Mouse (Mus musculus): ENCODE data around the gene Agrp. TPM values are rescaled to one million over a fixed set of nuclear protein-coding genes. Genes with fewer than 3 reads are reported as not detected.

Gene Agrp
- total RNA-seq, 4 experiments from 2014 or later, result not detected

DNA sequence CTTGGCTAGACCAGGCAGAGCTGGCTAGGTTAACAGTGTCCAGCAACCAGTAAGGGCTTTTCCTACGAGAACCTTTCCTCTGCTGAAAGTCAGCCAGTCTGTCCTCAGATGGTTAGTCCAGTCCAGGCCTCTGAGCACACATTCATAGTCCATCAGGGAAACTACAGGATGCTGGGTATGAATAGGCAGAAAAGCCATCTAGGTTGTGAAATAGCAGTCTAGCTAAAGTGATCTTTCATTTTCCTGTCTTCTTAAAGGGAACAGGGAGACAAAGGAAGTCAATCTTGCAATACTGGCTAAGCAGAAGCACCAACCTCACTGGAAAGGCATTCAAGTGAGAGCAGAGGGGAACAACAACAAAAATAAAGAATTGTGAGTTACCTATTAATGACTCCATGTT, 84.4 kb downstream of the Agrp start:
- DNase-seq (ENCODE audit: low spot score in 2 of 2), result no peak

GRCm38 (mm10) chr8:105552032-105552431, 85.2 kb downstream of the Agrp start:
- DNase-seq (ENCODE audit: low spot score in 2 of 2), result no peak

GRCm38 (mm10) chr8:105550083-105550482, 87.1 kb downstream of the Agrp start:
- no peak for DNase-seq (ENCODE audit: low spot score in 2 of 2)

- no peak for DNase-seq (ENCODE audit: low spot score in 2 of 2)
Observed at GRCm38 (mm10) chr8:105549506-105549905, 87.7 kb downstream of the Agrp start.

- peak in 1 of 2 experiments; percentile 37 for DNase-seq (ENCODE audit: low spot score in 2 of 2)
Observed at GRCm38 (mm10) chr8:105546384-105547350, 90.5 kb downstream of the Agrp start.

DNA sequence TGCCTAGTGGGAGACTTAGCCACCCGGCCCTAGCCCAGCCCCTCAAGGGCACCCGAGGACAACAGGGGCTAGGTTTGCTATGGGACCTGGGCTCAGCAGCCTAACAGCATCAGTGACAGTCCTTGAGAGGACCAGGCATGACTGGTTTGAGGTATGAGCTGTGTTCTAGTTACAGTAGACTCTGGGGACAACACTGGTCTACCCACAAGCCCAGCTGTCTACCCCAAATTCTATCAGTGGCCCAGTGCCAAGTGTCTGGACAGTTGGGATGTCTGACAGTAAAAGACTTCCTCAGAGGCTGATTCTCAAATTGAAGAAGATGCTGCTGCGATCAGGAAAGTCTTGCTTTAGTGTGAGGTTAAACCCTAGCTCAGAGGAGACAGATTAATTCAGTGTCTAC, 91.9 kb downstream of the Agrp start:
- no peak for DNase-seq (ENCODE audit: low spot score in 2 of 2)

DNA sequence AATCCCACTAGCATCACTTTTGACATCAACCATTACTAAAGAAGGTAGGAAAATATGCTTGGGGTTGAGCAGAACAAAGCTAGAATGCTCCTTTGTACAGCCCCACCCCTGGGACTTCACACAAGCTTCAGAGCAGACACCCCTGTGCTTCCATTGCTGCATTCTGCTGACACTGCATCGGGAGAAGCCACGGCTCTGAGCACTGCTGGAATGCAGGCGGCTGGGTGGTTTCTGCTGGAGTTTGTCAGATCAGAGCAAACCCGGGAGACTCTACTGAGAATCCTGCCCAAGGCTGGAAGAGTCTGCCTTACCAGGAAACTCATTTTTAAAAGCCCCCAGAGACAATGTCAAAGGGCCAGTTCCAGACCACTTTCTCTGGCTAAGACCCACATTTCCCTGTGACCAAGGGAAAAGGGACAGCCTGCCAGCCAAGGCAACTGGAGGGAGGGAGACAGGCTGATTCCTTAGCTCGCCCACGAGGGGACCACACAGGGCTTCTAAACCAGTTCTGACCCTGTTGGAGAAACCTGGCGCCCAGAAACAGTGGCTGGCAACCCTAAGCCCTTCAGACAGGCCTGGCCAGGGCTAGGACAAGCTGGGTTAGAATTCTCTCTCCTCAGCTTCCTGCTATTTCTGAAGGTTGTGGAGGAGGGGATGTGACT, 92.5 kb downstream of the Agrp start:
- DNase-seq (ENCODE audit: low spot score in 2 of 2), result peak in 1 of 2 experiments; percentile 37

- DNase-seq (ENCODE audit: low spot score in 2 of 2), result no peak
Observed at GRCm38 (mm10) chr8:105543703-105544102, 93.5 kb downstream of the Agrp start.

GRCm38 (mm10) chr8:105542808-105543207, 94.4 kb downstream of the Agrp start:
- DNase-seq (ENCODE audit: low spot score in 2 of 2), result no peak

DNA sequence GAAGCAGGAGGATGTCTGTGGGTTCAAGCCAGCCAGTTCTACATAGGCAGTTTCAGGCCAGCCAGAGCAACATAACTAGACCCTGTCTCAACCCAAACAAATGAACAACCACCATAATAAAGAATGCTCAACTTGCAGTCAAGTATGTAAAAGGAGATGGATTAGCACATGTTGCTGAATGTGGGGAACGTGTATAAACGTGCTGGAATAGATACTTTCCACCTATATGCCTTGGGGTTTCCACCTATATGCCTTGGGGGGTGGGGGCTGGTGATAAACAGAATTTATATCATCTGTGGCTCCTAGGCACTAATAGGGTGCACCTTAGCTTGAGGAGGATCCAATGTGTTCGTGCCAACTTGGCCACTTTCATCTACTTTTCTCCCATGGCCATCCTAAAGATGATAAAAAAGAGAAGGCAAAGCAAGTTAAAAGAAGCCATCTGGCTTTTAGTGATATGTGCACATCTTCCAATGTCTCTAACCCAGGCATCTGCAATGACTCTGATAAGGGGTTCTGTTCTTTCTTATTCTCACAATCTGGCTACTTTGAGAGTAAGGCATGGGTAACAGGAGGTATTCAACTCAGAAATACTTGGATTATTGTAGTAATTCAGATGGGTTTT, 95.0 kb downstream of the Agrp start:
- DNase-seq (ENCODE audit: low spot score in 2 of 2), result no peak

DNA sequence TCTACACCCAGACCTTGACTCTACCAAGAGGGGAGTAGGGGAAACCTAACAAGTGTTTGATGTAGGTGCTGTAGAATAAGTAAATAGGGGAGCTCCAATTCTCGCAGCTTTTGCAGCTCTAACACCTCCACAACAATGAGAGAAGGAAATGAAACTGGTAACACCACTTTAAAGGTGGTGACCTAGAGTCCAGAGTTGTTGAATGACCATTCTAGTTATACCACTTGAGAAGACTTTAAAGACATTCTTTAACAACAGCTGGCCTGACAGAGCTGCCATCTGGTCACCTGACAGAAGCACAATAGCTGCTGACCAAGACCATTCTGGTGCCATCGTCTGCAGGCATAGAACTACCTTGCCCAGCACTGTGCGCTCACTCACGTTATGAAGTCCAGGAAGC, 98.3 kb downstream of the Agrp start:
- DNase-seq (ENCODE audit: low spot score in 2 of 2), result no peak

- peak; percentile 83 to 93 for DNase-seq (ENCODE audit: low spot score in 2 of 2)
Observed at GRCm38 (mm10) chr8:105537011-105537677, 100.0 kb downstream of the Agrp start.

DNA sequence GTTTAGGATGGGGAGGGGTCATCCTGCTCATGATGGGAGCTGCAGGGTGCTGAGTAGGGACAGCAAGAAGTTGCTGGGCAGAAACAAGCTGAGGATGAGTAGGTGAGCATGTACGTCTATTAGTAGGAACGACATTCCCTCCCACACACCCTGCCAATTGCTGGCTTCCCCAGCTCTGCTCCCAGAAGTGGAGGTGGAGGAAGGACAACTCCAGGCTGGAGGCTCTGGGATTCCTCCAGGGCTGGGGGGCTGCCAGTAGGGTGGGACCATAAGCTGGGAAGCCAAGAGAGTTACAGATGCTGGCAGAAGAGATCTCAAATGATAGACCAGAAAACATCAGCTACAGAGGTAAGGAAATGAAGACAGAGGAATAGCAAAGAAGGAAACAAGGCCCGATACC, 100.6 kb downstream of the Agrp start:
- DNase-seq (ENCODE audit: low spot score in 2 of 2), result no peak

- peak; percentile 63 to 75 for DNase-seq (ENCODE audit: low spot score in 2 of 2)
Observed at GRCm38 (mm10) chr8:105533892-105534329, 103.3 kb downstream of the Agrp start.

DNA sequence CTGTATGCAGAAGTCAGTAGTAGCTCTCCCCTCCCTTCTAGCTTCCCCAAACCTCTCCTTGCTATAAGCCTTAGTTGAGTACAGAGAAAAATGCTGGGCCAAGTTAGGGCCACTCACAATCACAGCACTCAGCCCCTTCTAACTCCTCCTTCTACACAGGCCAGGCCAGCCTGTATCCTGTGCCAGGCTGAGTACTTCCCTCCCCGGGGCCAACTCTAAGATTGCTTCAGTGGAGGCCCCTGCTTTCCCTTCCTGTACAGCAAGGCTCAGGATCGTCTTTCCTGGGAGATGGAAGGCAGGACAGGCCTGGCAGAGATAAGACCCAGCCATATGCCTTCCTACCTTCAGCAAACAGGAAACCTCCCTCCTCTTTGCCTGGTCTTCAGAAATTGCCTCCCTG, 103.8 kb downstream of the Agrp start:
- DNase-seq (ENCODE audit: low spot score in 2 of 2), result peak in 1 of 2 experiments; percentile 30

DNA sequence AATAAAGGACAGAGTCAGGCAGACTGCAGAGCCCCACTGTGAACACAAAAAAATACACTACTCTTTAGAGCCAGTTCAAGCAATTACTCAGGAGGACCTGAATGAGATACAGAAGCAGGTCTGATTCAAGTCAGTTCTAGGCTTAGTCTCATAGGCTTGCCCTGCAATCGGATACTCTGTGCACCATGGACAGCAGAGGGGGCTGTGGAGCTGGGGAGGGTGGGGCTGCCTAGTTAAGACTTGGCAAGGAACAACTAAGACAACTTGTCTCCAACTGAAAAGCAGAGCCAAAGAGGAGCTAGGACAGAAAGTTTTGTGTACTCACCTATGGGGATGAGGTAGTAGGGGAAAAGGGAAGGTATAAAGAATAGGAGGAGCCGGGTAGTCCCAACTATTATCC, 105.4 kb downstream of the Agrp start:
- peak in 1 of 2 experiments; percentile 44 for DNase-seq (ENCODE audit: low spot score in 2 of 2)

- peak; percentile 43 to 55 for DNase-seq (ENCODE audit: low spot score in 2 of 2)
Observed at GRCm38 (mm10) chr8:105529271-105529670, 107.9 kb downstream of the Agrp start.

GRCm38 (mm10) chr8:105528206-105528605, 109.0 kb downstream of the Agrp start:
- no peak for DNase-seq (ENCODE audit: low spot score in 2 of 2)

DNA sequence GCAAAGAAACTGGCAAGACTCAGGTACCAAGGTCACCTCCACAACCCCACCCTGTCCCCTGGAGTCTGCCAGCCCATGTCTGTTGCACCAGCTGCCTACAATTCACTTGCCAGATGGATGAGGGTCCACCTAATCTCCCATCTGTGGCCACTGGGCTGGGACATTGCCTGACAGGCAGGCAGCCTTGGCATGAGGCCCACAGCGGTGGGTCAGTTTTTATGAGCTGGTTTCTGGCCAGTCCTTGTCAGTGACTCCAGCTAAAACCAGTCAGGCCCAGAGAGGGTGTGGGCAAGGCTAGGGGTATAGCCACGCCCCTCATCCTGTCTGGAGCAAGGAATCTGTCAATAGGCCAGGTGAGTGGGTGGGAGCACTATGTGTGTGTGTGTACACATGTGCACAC, 110.1 kb downstream of the Agrp start:
- peak in 1 of 2 experiments; percentile 66 for DNase-seq (ENCODE audit: low spot score in 2 of 2)

DNA sequence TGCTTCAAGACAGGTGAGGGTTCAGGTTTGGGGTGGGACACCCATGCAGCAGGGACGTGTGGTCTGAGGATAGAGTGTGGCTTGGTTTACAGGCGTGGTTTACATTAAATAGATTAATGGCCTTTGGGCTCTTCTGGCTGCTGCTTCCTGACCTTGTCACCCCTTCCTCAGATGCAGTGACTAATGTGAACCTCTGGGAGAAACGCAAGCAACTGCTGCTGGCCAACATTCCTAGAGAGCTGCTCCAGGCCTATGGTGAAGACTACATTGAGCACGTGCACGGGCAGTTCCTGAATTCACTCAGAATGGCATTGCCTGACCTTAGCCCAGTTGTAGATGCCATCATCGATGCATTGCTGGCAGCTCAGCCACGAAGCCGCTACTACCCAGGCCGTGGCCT, 114.3 kb downstream of the Agrp start:
- no peak for DNase-seq (ENCODE audit: low spot score in 2 of 2)

DNA sequence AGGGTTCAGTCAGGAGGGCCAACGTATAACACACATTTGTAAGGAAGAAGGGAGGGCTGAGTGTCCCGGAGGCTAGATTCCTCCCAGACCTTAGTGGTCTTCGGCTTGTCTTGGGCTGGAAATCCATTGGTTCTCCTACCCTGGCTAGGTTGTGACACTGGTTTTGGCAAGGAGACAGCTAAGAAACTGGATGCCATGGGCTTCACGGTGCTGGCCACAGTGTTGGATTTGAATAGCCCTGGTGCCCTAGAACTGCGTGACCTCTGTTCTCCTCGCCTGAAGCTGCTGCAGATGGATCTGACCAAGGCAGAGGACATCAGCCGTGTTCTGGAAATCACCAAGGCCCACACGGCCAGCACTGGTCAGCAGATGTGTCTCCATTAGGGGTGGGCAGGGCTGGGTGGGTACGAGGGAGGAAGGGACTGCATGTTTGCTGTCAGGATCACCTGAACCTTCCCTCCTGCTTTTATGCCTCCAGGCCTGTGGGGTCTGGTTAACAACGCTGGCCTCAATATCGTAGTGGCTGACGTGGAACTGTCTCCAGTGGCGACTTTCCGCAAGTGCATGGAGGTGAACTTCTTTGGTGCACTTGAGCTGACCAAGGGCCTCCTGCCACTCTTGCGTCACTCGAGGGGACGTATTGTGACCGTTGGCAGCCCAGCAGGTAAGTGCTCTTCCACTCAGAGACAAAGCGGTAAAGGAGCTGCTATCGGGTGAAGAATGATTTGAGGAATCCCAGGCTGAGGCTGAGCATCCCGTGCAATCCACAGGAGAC, 115.0 kb downstream of the Agrp start:
- DNase-seq (ENCODE audit: low spot score in 2 of 2), result no peak
